Mouse (Mus musculus) left cerebral cortex, adult 18-20 months (tissue): ENCODE measurements around the gene Olfr1356. TPM values are rescaled to one million over a fixed set of nuclear protein-coding genes. Genes with fewer than 3 reads are reported as not detected.
"Not testable (repeated sequence)": the region's sequence is repeated elsewhere in the genome, so short reads cannot be mapped to it uniquely, and the experiment has no call there.

ENCODE experiments used
- DNase-seq, 2 experiments: peaks; one replicate each; pipeline ENCODE4 v3.0.0; 2021 to 2022; ENCODE audit warnings: low spot score in 2 of 2, mixed read lengths in 1 of 2
- long read RNA-seq, 2 experiments: library from polyadenylated mRNA; stranded (forward); transcript quantifications; one replicate each; pipeline ENCODE4 v2.0.0; 2021
- total RNA-seq, 2 experiments: library from RNA; stranded (reverse); gene quantifications; 2 replicates each; pipeline ENCODE4 v1.2.3; 2021

Olfr1356 gene
- not detected for total RNA-seq
- long read RNA-seq, experiment 1 = 0 reads
- long read RNA-seq, experiment 2 = 0 reads

DNA sequence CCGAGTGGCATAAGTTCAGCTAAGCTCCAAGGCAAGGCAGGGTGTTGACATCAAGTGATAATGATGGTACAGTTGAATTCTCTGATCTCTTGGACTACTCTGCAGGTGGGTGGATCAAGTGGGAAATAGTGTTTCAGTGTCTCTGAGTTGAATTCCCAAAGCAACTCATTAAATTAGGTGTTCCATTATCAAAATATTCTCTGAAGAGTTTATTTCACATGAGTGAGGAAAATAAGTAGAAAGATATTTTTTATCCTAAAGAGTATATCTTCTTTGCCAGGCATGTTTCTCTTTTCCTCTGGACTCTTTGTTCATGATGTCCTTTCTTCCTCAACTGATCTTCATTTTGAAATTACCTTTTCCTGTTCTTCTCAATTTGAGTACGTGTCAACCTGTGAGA is at the start of gene Olfr1356:
Olfr1356 (minus strand) TSS at position 101 of the 400 bp plus-strand sequence.
- no peak for DNase-seq

DNA sequence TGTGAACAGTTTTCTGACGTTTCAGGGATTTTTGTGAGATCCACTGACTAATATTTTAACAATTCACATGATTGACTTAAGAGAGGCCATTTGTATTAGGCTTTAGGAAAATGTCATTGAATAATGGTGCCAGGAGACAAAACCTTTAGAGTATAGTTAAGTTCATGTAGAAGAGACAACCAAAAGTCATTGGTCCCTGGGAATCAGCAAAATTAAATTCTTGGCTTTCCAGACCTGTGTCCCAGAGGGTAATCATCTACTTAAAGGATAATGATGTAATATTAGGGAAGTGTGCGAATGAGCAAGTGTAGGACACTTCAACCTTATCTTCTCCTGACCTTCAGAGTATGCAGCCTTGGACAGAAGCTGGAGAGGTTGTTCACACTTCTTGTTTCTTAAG is 23.3 kb upstream of the Olfr1356 start, which contains the start of gene Olfr1355:
Olfr1355 (plus strand) TSS at position 301 of the 400 bp plus-strand sequence.
- no peak for DNase-seq

DNA sequence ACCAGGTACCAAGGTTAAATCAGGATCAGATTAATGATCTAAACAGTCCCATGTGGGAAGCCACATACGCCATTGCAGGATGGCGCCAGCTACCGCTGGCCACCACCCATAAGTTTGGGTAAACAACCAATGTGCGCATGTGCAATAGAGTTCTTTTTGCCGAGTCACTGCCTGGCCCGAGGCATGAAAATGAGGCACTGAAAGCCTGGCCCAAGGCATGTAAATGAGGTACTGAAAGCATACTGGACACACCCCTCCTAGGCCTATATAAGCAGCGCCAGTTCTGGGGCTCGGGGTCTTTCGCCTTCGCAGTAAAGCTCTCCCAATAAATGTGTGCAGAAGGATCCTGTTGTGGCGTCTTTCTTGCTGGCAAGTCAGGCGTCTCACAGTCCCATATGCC is 11.5 kb downstream of the Olfr1356 start:
- not testable (repeated sequence) for DNase-seq

- DNase-seq = peak; percentile 65 to 83
These were observed 39.5 kb downstream of the Olfr1356 start for GRCm38 (mm10) chr10:78812358-78813060.

DNA sequence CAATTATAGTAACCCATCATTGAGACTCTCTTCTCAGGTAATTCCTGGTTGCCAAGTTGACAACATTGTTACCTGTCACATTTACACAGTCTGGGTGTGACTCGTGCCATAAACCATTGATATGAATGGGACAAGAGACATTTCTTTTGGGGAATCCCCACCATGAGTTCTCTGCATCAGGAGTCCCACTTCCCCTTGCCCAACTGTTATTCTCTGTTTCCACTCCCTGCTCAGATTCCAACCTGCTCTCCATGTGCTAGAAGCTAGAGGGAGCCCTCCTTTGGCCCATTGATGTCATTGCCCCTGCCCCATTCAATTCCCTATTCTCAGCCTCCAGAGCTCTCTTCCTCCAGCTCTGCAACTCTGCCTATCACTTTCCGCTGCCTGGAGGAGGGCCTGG is 50.5 kb downstream of the Olfr1356 start:
- DNase-seq = no peak

Other genes with a start within 250 kb of the Olfr1356 start
- not detected for gene Olfr1357, start 234.1 kb downstream of the Olfr1356 start, total RNA-seq
- not detected for gene Casp14, start 133.9 kb downstream of the Olfr1356 start, total RNA-seq
- under 1 TPM; 0.49 to 0.59 TPM for gene Ccdc105, start 99.1 kb downstream of the Olfr1356 start, total RNA-seq
- 10 to 100 TPM; 12.7 to 14.1 TPM for gene Slc1a6, start 71.7 kb downstream of the Olfr1356 start, total RNA-seq
- gene Olfr1355, start 23.4 kb upstream of the Olfr1356 start, total RNA-seq = not detected
- not detected for gene Olfr1354, start 61.0 kb upstream of the Olfr1356 start, total RNA-seq
- not detected for gene Olfr8, start 98.5 kb upstream of the Olfr1356 start, total RNA-seq
- not detected for gene Olfr1353, start 111.1 kb upstream of the Olfr1356 start, total RNA-seq
- gene Olfr1352, start 128.9 kb upstream of the Olfr1356 start, total RNA-seq = not detected
- gene Olfr1351, start 160.3 kb upstream of the Olfr1356 start, total RNA-seq = not detected
- not detected for gene Olfr57, start 176.6 kb upstream of the Olfr1356 start, total RNA-seq
- gene 2610008E11Rik, start 245.4 kb upstream of the Olfr1356 start, total RNA-seq = 10 to 100 TPM; 19.3 to 20.8 TPM